Mouse (Mus musculus) kidney, embryonic 14.5 days (tissue): ENCODE measurements around the gene Tcfl5. TPM values are rescaled to one million over a fixed set of nuclear protein-coding genes. Genes with fewer than 3 reads are reported as not detected.
A peak's percentile ranks its signal among the peaks of the same experiment; 100 is the strongest.

Source experiments
- ATAC-seq: fragments of 200-750 bp; cut with Nextera tagmentation; 2 replicates; pipeline ENCODE4 v1.8.0; 2017; ENCODE audit warnings: moderate number of reproducible peaks, mild to moderate bottlenecking, moderate TSS enrichment, moderate library complexity; ENCODE audit not compliant: low FRiP score, low TSS enrichment
- H3K27ac ChIP-seq: fragments of 300-500 bp; sonication (generic); 2 replicates; pipeline ENCODE4 v1.5.1; 2014; ENCODE audit warnings: low read depth, mild to moderate bottlenecking, low read length, moderate library complexity, mixed read lengths
- H3K27me3 ChIP-seq: fragments of 300-500 bp; sonication (generic); 2 replicates; pipeline ENCODE4 v1.6.1; 2014; ENCODE audit warnings: mild to moderate bottlenecking, low read length; ENCODE audit not compliant: control insufficient read depth, insufficient read depth
- H3K36me3 ChIP-seq: fragments of 300-500 bp; sonication (generic); 2 replicates; pipeline ENCODE4 v1.6.1; 2014; ENCODE audit warnings: low read length, mixed read lengths; ENCODE audit not compliant: control insufficient read depth, insufficient read depth
- H3K4me1 ChIP-seq: fragments of 300-500 bp; sonication (generic); 2 replicates; pipeline ENCODE4 v1.6.1; 2014; ENCODE audit warnings: low read length, mixed read lengths; ENCODE audit not compliant: control insufficient read depth, insufficient read depth
- H3K4me2 ChIP-seq: fragments of 300-500 bp; sonication (generic); replicated peaks from 2 replicates; pipeline ENCODE4 v1.6.1; 2014; ENCODE audit warnings: low read depth, mild to moderate bottlenecking, low read length
- H3K4me3 ChIP-seq: fragments of 300-500 bp; sonication (generic); 2 replicates; pipeline ENCODE4 v1.5.1; 2014; ENCODE audit warnings: mild to moderate bottlenecking, low read length
- H3K9ac ChIP-seq: fragments of 300-500 bp; sonication (generic); 2 replicates; pipeline ENCODE4 v1.6.1; 2014; ENCODE audit warnings: low read depth, mild to moderate bottlenecking, low read length, moderate library complexity
- H3K9me3 ChIP-seq: fragments of 300-500 bp; sonication (generic); 2 replicates; pipeline ENCODE4 v1.6.1; 2016; ENCODE audit warnings: low read length; ENCODE audit not compliant: control insufficient read depth
- WGBS: fragments of 180-500 bp; shearing (Covaris S2); extraction: QIAGEN DNeasy Blood & Tissue Kit; methylation state at CpG from one replicate; pipeline ENCODE4 v1.1.7; 2014; 5-methylcytosine and 5-hydroxymethylcytosine counted together
- polyA plus RNA-seq: library from polyadenylated mRNA; unstranded; fragments of >200 nt; fragmentation: Nextera tagmentation; extraction: Ambion mirVana; gene quantifications from 2 replicates; pipeline ENCODE4 v1.2.1, GENCODE M21; 2014

Gene Tcfl5
- polyA plus RNA-seq, 1 experiment from 2014 or later, result 0.22 TPM

GRCm38 (mm10) chr2:180659353-180660150 is 17.0 kb upstream of the Tcfl5 start:
- peak; percentile 71 for ATAC-seq

GRCm38 (mm10) chr2:180658381-180658780 is 15.9 kb upstream of the Tcfl5 start:
- Histone ChIP-seq H3K27me3 (no peaks in the 10 kb centered on the region), H3K9ac (no peak overlapping the region), H3K9me3 (no peaks in the 10 kb centered on the region), H3K36me3 (peaks cover 22% of the 10 kb centered on the region), H3K4me1 (0 out of 2 replicates have a peak, but pooled peaks cover 3% of the 10 kb centered on the region), H3K4me3 (no peak overlapping the region), H3K4me2 (no peak overlapping the region), H3K27ac (no peak overlapping the region)
- 89% methylated on average over 5 of the region's 5 CpGs for WGBS
- ATAC-seq, result no peak

More at GRCm38 (mm10) chr2:180659353-180660150, 17.0 kb upstream of the Tcfl5 start:
- Histone ChIP-seq H3K4me1 (0 out of 2 replicates have a peak, but pooled peaks cover 3% of the 10 kb centered on the region), H3K4me3 (peak overlapping the region; percentile 9), H3K36me3 (peaks cover 26% of the 10 kb centered on the region), H3K9me3 (no peaks in the 10 kb centered on the region), H3K4me2 (peak overlapping the region; percentile 15), H3K27me3 (no peaks in the 10 kb centered on the region), H3K27ac (no peak overlapping the region), H3K9ac (peak overlapping the region; percentile 50)
- WGBS, result 26% methylated on average over 42 of the region's 42 CpGs

GRCm38 (mm10) chr2:180657394-180658013 is 15.0 kb upstream of the Tcfl5 start:
- 0 out of 2 replicates have a peak, but pooled peaks cover 3% of the 10 kb centered on the region for H3K4me1 ChIP-seq
- H3K27me3 ChIP-seq, result no peaks in the 10 kb centered on the region
- H3K4me2 ChIP-seq, result no peak overlapping the region
- no peak overlapping the region for H3K4me3 ChIP-seq
- H3K36me3 ChIP-seq, result peaks cover 17% of the 10 kb centered on the region
- no peak overlapping the region for H3K9ac ChIP-seq
- no peak overlapping the region for H3K27ac ChIP-seq
- H3K9me3 ChIP-seq, result no peaks in the 10 kb centered on the region
- ATAC-seq, result peak; percentile 64; the same call in 1 of the 2 replicates
- 76% methylated on average over 4 of the region's 4 CpGs for WGBS

GRCm38 (mm10) chr2:180655150-180655549 is 12.6 kb upstream of the Tcfl5 start:
- Histone ChIP-seq H3K27me3 (no peaks in the 10 kb centered on the region), H3K36me3 (no peaks in the 10 kb centered on the region), H3K4me3 (no peak overlapping the region), H3K4me2 (no peak overlapping the region), H3K27ac (no peak overlapping the region), H3K9ac (no peak overlapping the region), H3K9me3 (no peaks in the 10 kb centered on the region), H3K4me1 (0 out of 2 replicates have a peak, but pooled peaks cover 3% of the 10 kb centered on the region)
- 46% methylated on average over 6 of the region's 6 CpGs for WGBS
- ATAC-seq, result no peak

GRCm38 (mm10) chr2:180654666-180655065 is 12.2 kb upstream of the Tcfl5 start:
- H3K4me3 ChIP-seq, result no peak overlapping the region
- H3K27ac ChIP-seq, result no peak overlapping the region
- H3K9ac ChIP-seq, result no peak overlapping the region
- H3K4me1 ChIP-seq, result 0 out of 2 replicates have a peak, but pooled peaks cover 2% of the 10 kb centered on the region
- ATAC-seq, result no peak
- no peaks in the 10 kb centered on the region for H3K9me3 ChIP-seq
- H3K27me3 ChIP-seq, result no peaks in the 10 kb centered on the region
- WGBS, result 88% methylated on average over 7 of the region's 7 CpGs
- H3K36me3 ChIP-seq, result no peaks in the 10 kb centered on the region
- no peak overlapping the region for H3K4me2 ChIP-seq

- no peaks in the 10 kb centered on the region for H3K36me3 ChIP-seq
- no peak overlapping the region for H3K27ac ChIP-seq
- H3K4me3 ChIP-seq, result no peak overlapping the region
- H3K4me1 ChIP-seq, result no peaks in the 10 kb centered on the region
- peaks cover 19% of the 10 kb centered on the region for H3K27me3 ChIP-seq
- ATAC-seq, result no peak
- H3K9ac ChIP-seq, result no peak overlapping the region
- no peak overlapping the region for H3K4me2 ChIP-seq
- peaks cover 21% of the 10 kb centered on the region for H3K9me3 ChIP-seq
Measured at GRCm38 (mm10) chr2:180646841-180647240, 4.3 kb upstream of the Tcfl5 start.

- H3K27ac ChIP-seq, result no peak overlapping the region
- no peak for ATAC-seq
- no peak overlapping the region for H3K4me2 ChIP-seq
- peaks cover 42% of the 10 kb centered on the region for H3K27me3 ChIP-seq
- H3K9ac ChIP-seq, result no peak overlapping the region
- no peak overlapping the region for H3K4me3 ChIP-seq
- H3K4me1 ChIP-seq, result no peaks in the 10 kb centered on the region
- peaks cover 21% of the 10 kb centered on the region for H3K9me3 ChIP-seq
- H3K36me3 ChIP-seq, result no peaks in the 10 kb centered on the region
Measured at GRCm38 (mm10) chr2:180643626-180644025, 1.1 kb upstream of the Tcfl5 start.

GRCm38 (mm10) chr2:180641576-180642554 is 643 bp downstream of the Tcfl5 start:
- Histone ChIP-seq H3K36me3 (no peaks in the 10 kb centered on the region), H3K9ac (peak overlapping the region; percentile 34; the same call in 1 of the 2 replicates), H3K27me3 (peaks cover 42% of the 10 kb centered on the region), H3K4me2 (peak overlapping the region; percentile 44), H3K9me3 (peaks cover 21% of the 10 kb centered on the region), H3K4me1 (no peaks in the 10 kb centered on the region), H3K27ac (no peak overlapping the region), H3K4me3 (peak overlapping the region; percentile 32)
- 3% methylated on average over 84 of the region's 112 CpGs for WGBS
- ATAC-seq, result peak; percentile 60; the same call in 1 of the 2 replicates
